12 mouse cellular contexts compared by ENCODE assay signal in genomic region chr14:14348674-14349401, GRCm38 (mm10). TPM values are rescaled to one million over a fixed set of nuclear protein-coding genes. Genes with fewer than 3 reads are reported as not detected.
DNase-seq lines count a peak whose midpoint lies in the region; ATAC-seq lines count a peak whose summit lies in the region.
"Had no signal": no experiment of that assay in that cellular context is flagged by ENCODE, and none has a peak within 500 bp of the region (broad histone marks: within the 10 kb centered on the region; RNA-seq: fewer than 3 reads in every experiment).

No protein-coding gene starts in this region.

- WGBS in intestine, embryonic 14.5 days: 96% methylated on average over 26 of the region's 26 CpGs
- 98% methylated on average over 26 of the region's 26 CpGs for WGBS in intestine, embryonic 15.5 days

- no peaks in the 10 kb centered on the region for H3K4me1 ChIP-seq in intestine, embryonic 14.5 days (replicated peaks; ENCODE audit: control insufficient read depth, insufficient read depth, low read length)
- H3K4me1 ChIP-seq in intestine, embryonic 15.5 days (replicated peaks): no peaks in the 10 kb centered on the region
- H3K4me1 ChIP-seq: limb, embryonic 13.5 days had no signal

- H3K4me3 ChIP-seq in intestine, embryonic 14.5 days (ENCODE audit: low read depth, low read length): no peak overlapping the region
- no peak overlapping the region for H3K4me3 ChIP-seq in intestine, embryonic 15.5 days (replicated peaks)
- H3K4me3 ChIP-seq: limb, embryonic 13.5 days had no signal

- H3K36me3 ChIP-seq in intestine, embryonic 14.5 days (ENCODE audit: control insufficient read depth, insufficient read depth, low read length): no peaks in the 10 kb centered on the region
- H3K36me3 ChIP-seq in intestine, embryonic 15.5 days: peaks cover 19% of the 10 kb centered on the region

- peak; percentile 61 for DNase-seq in intestine, embryonic 14.5 days (ENCODE audit: low spot score)
- peak; percentile 8 for DNase-seq in ovary, postnatal 36 days (ENCODE audit: low spot score)
- no peak for DNase-seq in ovary, postnatal 10 days (ENCODE audit: low spot score)
- DNase-seq in gastrocnemius, postnatal 25 days: peak; percentile 10
- DNase-seq in thymus, postnatal 14 days: peak; percentile 26
- no peak for DNase-seq in ovary, adult 18-20 months (ENCODE audit: low spot score)

- peaks cover 62% of the 10 kb centered on the region for H3K9me3 ChIP-seq in intestine, embryonic 14.5 days (ENCODE audit: control insufficient read depth, low read length)
- peaks cover 26% of the 10 kb centered on the region for H3K9me3 ChIP-seq in intestine, embryonic 15.5 days

- no peak overlapping the region for H3K27ac ChIP-seq in intestine, embryonic 14.5 days (ENCODE audit: low read depth)
- H3K27ac ChIP-seq in intestine, embryonic 15.5 days: no peak overlapping the region
- H3K27ac ChIP-seq: hindbrain, embryonic 14.5 days; limb, embryonic 13.5 days had no signal

- no peak overlapping the region for H3K9ac ChIP-seq in intestine, embryonic 14.5 days (ENCODE audit: low read length)
- H3K9ac ChIP-seq in intestine, embryonic 15.5 days: no peak overlapping the region
- H3K9ac ChIP-seq: hindbrain, embryonic 14.5 days; limb, embryonic 13.5 days had no signal

- H3K4me2 ChIP-seq in intestine, embryonic 14.5 days (ENCODE audit: low read length): no peak overlapping the region
- no peak overlapping the region for H3K4me2 ChIP-seq in intestine, embryonic 15.5 days (replicated peaks)
- H3K4me2 ChIP-seq: hindbrain, embryonic 14.5 days; limb, embryonic 13.5 days had no signal

- ATAC-seq in intestine, embryonic 14.5 days (replicated peaks; ENCODE audit: low FRiP score, low TSS enrichment, low read depth): no peak
- ATAC-seq in intestine, embryonic 15.5 days: no peak
- ATAC-seq in frontal cortex, adult (ENCODE audit: low TSS enrichment): no peak

- no peaks in the 10 kb centered on the region for H3K27me3 ChIP-seq in intestine, embryonic 14.5 days (replicated peaks; ENCODE audit: control insufficient read depth, insufficient read depth, low read length)
- H3K27me3 ChIP-seq in intestine, embryonic 15.5 days (replicated peaks): no peaks in the 10 kb centered on the region
- H3K27me3 ChIP-seq: limb, embryonic 13.5 days had no signal

RNA-seq across cellular contexts. Expression of gene Il3ra, which starts 2.8 kb away (rescaled TPM):
- polyA plus RNA-seq in intestine, embryonic 14.5 days (2014; fragmentation: Nextera tagmentation; extraction: Ambion mirVana): 5.7 and 6.2 TPM in 2 replicates
- 5.8 and 7.1 TPM in 2 replicates for polyA plus RNA-seq in intestine, embryonic 15.5 days (2015; fragmentation: Nextera tagmentation; extraction: Ambion mirVana)
- total RNA-seq in gastrocnemius, postnatal 25 days (2021): 1 to 10 TPM; 2.0 to 4.0 TPM

RNA-seq across cellular contexts. Expression of gene Olfr31, which starts 26.2 kb away (rescaled TPM):
- polyA plus RNA-seq in intestine, embryonic 14.5 days (2014; fragmentation: Nextera tagmentation; extraction: Ambion mirVana): not detected in 2 replicates
- not detected in 2 replicates for polyA plus RNA-seq in intestine, embryonic 15.5 days (2015; fragmentation: Nextera tagmentation; extraction: Ambion mirVana)
- total RNA-seq in gastrocnemius, postnatal 25 days (2021): not detected
- total RNA-seq: common myeloid progenitor, adult 5-6 weeks; midbrain, postnatal 0 days had no signal
- polyA plus RNA-seq: hindbrain, embryonic 14.5 days; limb, embryonic 13.5 days; midbrain, postnatal 0 days had no signal

RNA-seq across cellular contexts. Expression of gene Olfr721-ps1, which starts 52.3 kb away (rescaled TPM):
- polyA plus RNA-seq in intestine, embryonic 14.5 days (2014; fragmentation: Nextera tagmentation; extraction: Ambion mirVana): not detected in 2 replicates
- not detected in 2 replicates for polyA plus RNA-seq in intestine, embryonic 15.5 days (2015; fragmentation: Nextera tagmentation; extraction: Ambion mirVana)
- not detected for total RNA-seq in gastrocnemius, postnatal 25 days (2021)
- total RNA-seq: common myeloid progenitor, adult 5-6 weeks; midbrain, postnatal 0 days had no signal
- polyA plus RNA-seq: hindbrain, embryonic 14.5 days; limb, embryonic 13.5 days; midbrain, postnatal 0 days had no signal

Comparison
In these comparisons a context has a peak if more than half of its experiments do, and no peak if none do; other contexts are left out.
1. DNase-seq: peak in intestine, embryonic 14.5 days (single experiment), ovary, postnatal 36 days (single experiment), gastrocnemius, postnatal 25 days (single experiment) and thymus, postnatal 14 days (single experiment); none in ovary, postnatal 10 days (single experiment) and ovary, adult 18-20 months (single experiment).